Mouse (Mus musculus) limb, embryonic 12.5 days (tissue): ENCODE results near the gene Mdk. TPM values are rescaled to one million over a fixed set of nuclear protein-coding genes. Genes with fewer than 3 reads are reported as not detected.

Source experiments
- ATAC-seq: fragments of 200-750 bp; cut with Nextera tagmentation; 2 replicates; pipeline ENCODE4 v1.8.0; 2017; ENCODE audit warnings: low read depth, moderate TSS enrichment; ENCODE audit not compliant: insufficient number of reproducible peaks, insufficient read depth, low FRiP score, low TSS enrichment
- H3K27ac ChIP-seq: fragments of 300-500 bp; sonication (generic); 2 replicates; pipeline ENCODE4 v1.5.1; 2016; ENCODE audit warnings: mild to moderate bottlenecking, moderate library complexity
- H3K27me3 ChIP-seq: fragments of 300-500 bp; sonication (generic); 2 replicates; pipeline ENCODE4 v1.6.1; 2016; ENCODE audit warnings: mild to moderate bottlenecking, moderate library complexity
- H3K36me3 ChIP-seq: fragments of 300-500 bp; sonication (generic); 2 replicates; pipeline ENCODE4 v1.6.1; 2016; ENCODE audit warnings: mild to moderate bottlenecking, moderate library complexity
- H3K4me1 ChIP-seq: fragments of 300-500 bp; sonication (generic); replicated peaks from 2 replicates; pipeline ENCODE4 v1.6.1; 2016
- H3K4me2 ChIP-seq: fragments of 300-500 bp; sonication (generic); 2 replicates; pipeline ENCODE4 v1.6.1; 2016; ENCODE audit warnings: mild to moderate bottlenecking, moderate library complexity
- H3K4me3 ChIP-seq: fragments of 300-500 bp; sonication (generic); replicated peaks from 2 replicates; pipeline ENCODE4 v1.5.1; 2016; ENCODE audit warnings: mild to moderate bottlenecking
- H3K9ac ChIP-seq: fragments of 300-500 bp; sonication (generic); replicated peaks from 2 replicates; pipeline ENCODE4 v1.6.1; 2016; ENCODE audit warnings: mild to moderate bottlenecking, moderate library complexity
- H3K9me3 ChIP-seq: fragments of 300-500 bp; sonication (generic); 2 replicates; pipeline ENCODE4 v1.6.1; 2016; ENCODE audit warnings: mild to moderate bottlenecking, moderate library complexity
- WGBS: fragments of 180-500 bp; shearing (Covaris S2); methylation state at CpG from one replicate; pipeline ENCODE4 v1.1.7; 2016; 5-methylcytosine and 5-hydroxymethylcytosine counted together
- polyA plus RNA-seq: library from polyadenylated mRNA; unstranded; fragments of >200 nt; fragmentation: Nextera tagmentation; extraction: Ambion mirVana; gene quantifications from 2 replicates; pipeline ENCODE4 v1.2.1, GENCODE M21; 2016

Mdk gene
- polyA plus RNA-seq, 1 experiment from 2014 or later: 2,291 TPM

DNA sequence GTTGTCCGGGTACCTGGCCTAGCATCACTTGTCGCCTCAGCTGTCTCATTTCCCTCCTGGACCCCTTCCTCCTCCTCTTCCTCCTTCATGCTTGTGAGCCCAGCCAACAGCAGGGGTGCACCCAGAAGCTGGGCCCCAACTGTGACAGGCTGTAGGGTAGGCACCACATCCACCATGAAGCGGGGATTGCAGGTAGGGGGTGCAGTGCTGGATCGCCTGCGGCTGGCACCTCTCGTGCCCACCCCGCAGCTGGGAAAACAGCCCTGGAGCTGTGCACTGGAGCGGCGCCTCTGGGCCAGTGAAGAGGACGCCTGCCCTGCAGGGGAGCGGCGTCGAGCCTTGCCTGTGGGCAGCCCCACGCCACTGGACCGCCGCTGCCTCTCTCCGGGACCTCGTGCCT is 13.4 kb upstream of the Mdk start, which contains the start of gene Gm9821:
Gene Gm9821 (plus strand): TSS at position 221 of the 400 bp plus-strand sequence.
- Histone ChIP-seq H3K4me3 (no peak within 1 kb of the TSS), H3K27ac (peak within 1 kb of the TSS; percentile 23; the same call in 1 of the 2 replicates), H3K9ac (0 out of 2 replicates have a peak within 1 kb of the TSS, but pooled peaks have one; percentile 37), H3K4me1 (peaks cover 52% of the 10 kb centered on the region), H3K4me2 (no peak within 1 kb of the TSS), H3K9me3 (no peaks in the 10 kb centered on the region), H3K36me3 (peaks cover 23% of the 10 kb centered on the region), H3K27me3 (no peaks in the 10 kb centered on the region)
- no peak for ATAC-seq
- 91% methylated on average over 18 of the region's 18 CpGs for WGBS

DNA sequence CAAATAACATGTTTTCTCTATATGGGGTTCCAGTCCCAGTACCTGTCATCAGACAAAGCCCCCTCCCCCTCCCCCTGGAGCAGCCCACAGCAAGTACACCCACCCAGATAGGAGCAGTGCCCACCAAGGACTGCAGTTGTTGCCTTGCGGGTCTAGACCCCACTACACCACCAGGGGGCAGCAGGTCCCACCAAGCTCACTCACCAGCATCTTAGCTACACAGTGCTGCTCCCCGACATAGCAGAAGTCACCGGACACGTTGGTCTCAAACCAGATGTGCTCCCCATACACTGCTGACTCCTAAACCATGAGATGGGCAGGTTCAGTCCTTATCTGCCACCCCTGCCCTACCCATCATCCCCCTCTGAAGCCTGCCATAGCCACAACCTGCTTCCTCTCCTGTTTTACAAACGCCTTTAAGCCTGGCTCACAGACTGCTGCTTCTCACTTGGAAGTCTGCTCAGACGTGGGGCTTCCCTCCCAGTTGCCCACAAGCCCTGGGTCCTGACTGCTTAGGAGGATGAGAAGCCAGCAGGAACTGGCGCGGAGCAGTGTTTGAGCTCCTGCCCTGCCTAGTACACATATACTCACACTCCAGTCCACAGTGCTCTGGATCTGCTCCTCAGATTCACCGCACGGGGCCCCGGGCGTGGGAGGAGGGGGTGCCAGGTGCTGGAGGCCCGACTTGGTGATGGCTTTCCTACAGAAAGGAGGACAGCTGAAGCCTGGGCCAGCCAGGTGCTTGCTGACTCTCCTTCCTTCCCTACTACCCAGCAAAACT is 12.3 kb upstream of the Mdk start:
- H3K36me3 ChIP-seq: peaks cover 34% of the 10 kb centered on the region
- H3K4me2 ChIP-seq: no peak overlapping the region
- H3K9me3 ChIP-seq: no peaks in the 10 kb centered on the region
- no peaks in the 10 kb centered on the region for H3K27me3 ChIP-seq
- 44% methylated on average over 13 of the region's 13 CpGs for WGBS
- no peak overlapping the region for H3K4me3 ChIP-seq
- peaks cover 41% of the 10 kb centered on the region for H3K4me1 ChIP-seq
- no peak overlapping the region; the same call in 1 of the 2 replicates for H3K27ac ChIP-seq
- H3K9ac ChIP-seq: peak overlapping the region; percentile 37; the same call in 1 of the 2 replicates
- peak; percentile 71 for ATAC-seq

DNA sequence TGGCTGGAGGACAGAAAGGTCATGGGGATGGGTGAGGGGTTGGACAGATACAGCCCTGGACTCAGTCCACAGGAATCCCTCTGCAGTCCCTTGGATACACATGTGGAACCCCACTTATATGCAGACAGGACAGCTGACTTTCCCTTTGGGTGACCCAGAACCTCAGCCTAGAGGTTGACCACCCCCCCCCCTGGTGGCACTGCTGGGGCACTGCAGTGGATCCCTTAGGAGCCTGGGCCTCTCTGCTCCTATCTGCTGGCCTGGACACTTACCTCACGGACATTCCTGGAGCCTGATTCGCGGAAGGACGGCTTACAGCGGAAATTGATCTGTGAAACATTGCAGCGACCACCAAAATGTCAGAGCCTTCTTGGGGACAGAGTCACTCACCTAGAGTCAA is 10.3 kb upstream of the Mdk start:
- Histone ChIP-seq H3K4me2 (no peak overlapping the region), H3K4me1 (peaks cover 21% of the 10 kb centered on the region), H3K9ac (no peak overlapping the region), H3K27me3 (no peaks in the 10 kb centered on the region), H3K9me3 (no peaks in the 10 kb centered on the region), H3K27ac (no peak overlapping the region), H3K4me3 (no peak overlapping the region), H3K36me3 (peaks cover 54% of the 10 kb centered on the region)
- 79% methylated on average over 6 of the region's 6 CpGs for WGBS
- ATAC-seq: no peak

DNA sequence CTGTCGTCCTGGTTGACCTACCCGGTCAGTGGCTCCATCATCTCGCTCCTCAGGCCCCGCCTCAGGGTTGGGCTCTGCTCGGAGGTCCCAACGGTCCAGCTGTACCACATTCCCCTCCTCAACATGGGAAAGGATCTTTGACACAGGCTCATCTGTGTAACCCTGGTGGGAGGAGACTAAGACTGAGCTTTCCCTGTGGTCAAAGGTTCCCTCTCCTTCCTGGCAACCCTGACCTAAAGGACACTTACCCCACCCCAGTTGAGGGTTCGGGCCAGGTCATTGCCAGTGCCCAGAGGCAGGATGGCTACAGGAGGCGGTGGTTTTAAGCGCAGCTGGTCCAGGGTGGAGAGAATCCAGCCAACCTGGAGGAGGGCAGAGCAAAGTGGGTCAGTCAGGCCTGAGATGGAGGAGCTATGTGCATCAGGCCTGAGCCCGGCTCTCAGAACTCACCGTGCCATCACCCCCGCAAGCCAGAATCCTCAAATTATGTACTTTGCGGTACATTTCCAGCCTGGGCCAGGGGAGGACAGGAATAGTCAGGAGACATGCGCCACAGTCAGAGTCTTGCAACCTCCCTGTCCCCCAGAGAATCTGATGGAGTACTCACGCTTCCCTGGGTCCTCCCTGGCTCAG is 7.3 kb upstream of the Mdk start:
- H3K36me3 ChIP-seq: peaks cover 73% of the 10 kb centered on the region
- H3K4me2 ChIP-seq: no peak overlapping the region
- H3K9ac ChIP-seq: no peak overlapping the region
- WGBS: 81% methylated on average over 15 of the region's 15 CpGs
- peaks cover 5% of the 10 kb centered on the region for H3K4me1 ChIP-seq
- H3K9me3 ChIP-seq: no peaks in the 10 kb centered on the region
- no peak overlapping the region for H3K4me3 ChIP-seq
- H3K27me3 ChIP-seq: no peaks in the 10 kb centered on the region
- ATAC-seq: no peak
- no peak overlapping the region for H3K27ac ChIP-seq

DNA sequence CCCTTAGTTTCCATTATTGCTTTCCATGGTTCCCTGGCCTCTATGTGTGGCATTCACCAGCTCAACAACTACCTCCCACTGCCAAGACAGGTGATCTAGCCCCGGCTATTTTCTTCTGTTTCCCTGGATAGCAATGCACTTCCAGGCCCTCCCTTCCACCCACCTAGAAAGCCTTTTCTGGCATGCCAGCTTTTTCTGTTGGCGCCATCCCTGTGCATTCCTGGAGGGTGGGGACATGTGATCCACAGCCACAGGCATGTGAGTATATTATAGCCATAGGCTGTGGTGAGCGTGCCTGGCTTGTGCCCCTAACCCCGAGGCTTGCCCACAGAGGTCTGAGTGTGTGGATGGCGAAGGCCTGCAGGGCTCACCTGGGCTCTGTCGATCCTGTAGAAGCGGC is 4.1 kb upstream of the Mdk start:
- Histone ChIP-seq H3K27me3 (no peaks in the 10 kb centered on the region), H3K9me3 (no peaks in the 10 kb centered on the region), H3K36me3 (peaks cover 69% of the 10 kb centered on the region), H3K4me2 (no peak overlapping the region), H3K27ac (no peak overlapping the region), H3K4me1 (peaks cover 25% of the 10 kb centered on the region), H3K4me3 (no peak overlapping the region), H3K9ac (no peak overlapping the region)
- WGBS: 90% methylated on average over 7 of the region's 7 CpGs
- no peak for ATAC-seq

DNA sequence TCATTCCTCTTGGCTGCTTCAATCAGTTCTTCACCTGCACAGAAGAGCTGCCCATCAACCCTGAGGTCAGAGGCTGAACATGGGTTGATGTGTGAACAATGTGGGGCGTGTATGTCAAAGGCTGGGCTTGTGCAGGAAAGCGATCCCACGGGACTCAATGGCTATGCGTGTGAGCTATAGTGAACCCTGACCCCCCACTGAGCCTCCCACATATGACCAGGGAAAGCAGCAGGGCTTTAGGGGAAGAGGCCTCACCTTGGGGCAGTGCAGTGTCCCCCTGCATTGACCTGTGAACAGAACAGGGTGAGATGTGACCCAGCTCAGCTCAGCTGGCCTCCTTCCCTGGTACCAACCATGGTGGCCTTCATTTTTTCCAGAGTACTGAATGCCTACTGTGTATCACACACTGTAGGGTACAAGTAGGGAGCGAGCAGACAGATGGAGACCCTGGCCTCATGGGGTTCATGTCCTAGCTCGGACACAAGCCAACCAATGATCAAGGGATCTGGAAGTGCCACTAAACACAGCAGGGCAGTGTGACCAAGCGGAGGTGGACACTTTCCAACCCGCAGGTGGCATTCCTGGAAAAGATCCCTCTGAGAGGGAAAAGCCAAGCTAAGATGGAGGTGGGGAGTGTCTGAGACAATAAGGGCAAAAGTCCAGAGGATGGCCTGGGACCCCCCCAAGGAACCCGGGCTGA is 2.9 kb upstream of the Mdk start:
- peaks cover 25% of the 10 kb centered on the region for H3K4me1 ChIP-seq
- H3K4me2 ChIP-seq: no peak overlapping the region
- no peaks in the 10 kb centered on the region for H3K27me3 ChIP-seq
- H3K27ac ChIP-seq: 0 out of 2 replicates have a peak overlapping the region, but pooled peaks have one; percentile 99
- H3K9me3 ChIP-seq: no peaks in the 10 kb centered on the region
- H3K4me3 ChIP-seq: no peak overlapping the region
- WGBS: 89% methylated on average over 9 of the region's 9 CpGs
- no peak overlapping the region for H3K9ac ChIP-seq
- peaks cover 60% of the 10 kb centered on the region for H3K36me3 ChIP-seq
- ATAC-seq: no peak

DNA sequence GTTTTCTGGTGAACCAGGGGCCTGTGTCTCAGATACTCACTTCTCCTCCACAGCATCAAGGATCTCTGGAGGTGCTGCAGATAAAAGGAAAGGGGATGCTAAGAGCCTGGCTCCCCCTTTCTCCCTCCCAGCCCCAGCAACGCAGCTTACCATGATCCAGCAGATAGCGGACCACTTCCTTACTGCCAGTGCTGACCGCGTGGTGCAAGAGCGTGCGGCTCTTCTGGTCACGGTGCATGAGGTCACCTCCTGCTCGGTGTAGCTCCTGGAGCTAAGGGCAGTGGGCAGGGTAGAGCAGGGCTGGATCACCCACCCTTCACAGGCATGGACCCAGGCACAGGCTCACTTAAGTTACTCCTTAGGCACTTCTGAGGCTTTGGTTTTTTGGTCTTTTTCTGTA is 1.9 kb upstream of the Mdk start:
- Histone ChIP-seq H3K4me1 (peaks cover 34% of the 10 kb centered on the region), H3K36me3 (peaks cover 59% of the 10 kb centered on the region), H3K4me3 (no peak overlapping the region), H3K9me3 (no peaks in the 10 kb centered on the region), H3K4me2 (0 out of 2 replicates have a peak overlapping the region, but pooled peaks have one; percentile 23), H3K27ac (peak overlapping the region; percentile 99), H3K9ac (0 out of 2 replicates have a peak overlapping the region, but pooled peaks have one; percentile 23), H3K27me3 (no peaks in the 10 kb centered on the region)
- ATAC-seq: no peak
- 45% methylated on average over 8 of the region's 8 CpGs for WGBS

DNA sequence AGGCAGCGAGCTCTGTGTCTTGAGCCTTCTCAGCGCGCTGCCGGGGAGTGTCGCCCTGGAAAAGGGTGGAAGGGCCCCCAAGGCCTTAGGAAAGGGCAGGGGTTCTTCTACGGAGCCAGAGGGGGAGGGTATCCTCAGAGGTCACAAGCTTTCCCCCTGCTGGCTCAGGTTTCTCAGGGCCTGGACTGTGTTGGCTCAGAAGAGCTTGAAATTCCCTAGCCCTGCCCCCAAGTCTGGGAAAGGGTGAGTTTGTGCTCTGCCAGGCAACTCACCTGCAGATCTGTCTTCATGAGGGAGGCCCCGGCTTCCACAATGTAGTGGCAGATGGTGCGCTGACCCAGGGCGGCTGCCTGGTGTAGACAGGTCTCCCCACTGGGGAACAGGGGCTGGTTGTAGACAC is 1.4 kb upstream of the Mdk start:
- WGBS: 12% methylated on average over 9 of the region's 9 CpGs
- no peak overlapping the region for H3K4me3 ChIP-seq
- H3K27me3 ChIP-seq: no peaks in the 10 kb centered on the region
- 0 out of 2 replicates have a peak overlapping the region, but pooled peaks have one; percentile 51 for H3K9ac ChIP-seq
- no peak for ATAC-seq
- peak overlapping the region; percentile 23; the same call in 1 of the 2 replicates for H3K4me2 ChIP-seq
- peaks cover 59% of the 10 kb centered on the region for H3K36me3 ChIP-seq
- H3K27ac ChIP-seq: peak overlapping the region; percentile 99
- no peaks in the 10 kb centered on the region for H3K9me3 ChIP-seq
- peaks cover 39% of the 10 kb centered on the region for H3K4me1 ChIP-seq

DNA sequence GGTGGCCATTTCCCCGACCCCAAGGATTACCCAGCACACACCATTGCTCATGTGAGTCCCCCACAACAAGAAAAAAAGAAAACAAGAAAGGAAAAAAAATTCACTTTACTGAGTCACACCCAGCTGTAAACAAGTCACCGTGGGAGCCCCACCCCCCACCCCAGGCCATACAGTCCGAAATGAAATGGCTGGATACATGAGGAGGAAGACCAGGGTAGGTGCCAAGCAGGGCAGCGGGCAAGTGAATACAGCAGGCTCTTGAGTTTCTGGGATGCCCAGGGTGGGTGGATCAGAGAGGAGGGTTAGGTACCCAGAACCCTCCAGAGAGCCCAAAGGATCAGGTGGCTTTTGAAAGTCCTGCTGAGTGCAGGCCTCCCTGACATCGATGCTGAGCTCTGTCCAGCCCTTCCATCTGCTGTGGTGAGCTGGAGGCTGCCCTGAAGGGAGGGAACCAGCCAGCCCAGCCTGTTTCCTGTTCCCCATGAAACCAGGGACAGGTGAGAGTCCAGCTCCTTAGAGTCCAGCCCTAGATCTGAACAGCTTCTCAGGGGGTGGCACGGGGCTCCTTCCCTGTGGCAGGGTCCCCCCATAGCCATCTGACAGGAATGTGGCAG is 747 bp upstream of the Mdk start:
- peak overlapping the region; percentile 83 for H3K4me2 ChIP-seq
- peak overlapping the region; percentile 99 for H3K27ac ChIP-seq
- H3K4me1 ChIP-seq: peaks cover 46% of the 10 kb centered on the region
- no peaks in the 10 kb centered on the region for H3K9me3 ChIP-seq
- H3K27me3 ChIP-seq: no peaks in the 10 kb centered on the region
- no peak for ATAC-seq
- peak overlapping the region; percentile 51 for H3K9ac ChIP-seq
- 10% methylated on average over 6 of the region's 6 CpGs for WGBS
- H3K36me3 ChIP-seq: peaks cover 57% of the 10 kb centered on the region
- H3K4me3 ChIP-seq: peak overlapping the region; percentile 80

DNA sequence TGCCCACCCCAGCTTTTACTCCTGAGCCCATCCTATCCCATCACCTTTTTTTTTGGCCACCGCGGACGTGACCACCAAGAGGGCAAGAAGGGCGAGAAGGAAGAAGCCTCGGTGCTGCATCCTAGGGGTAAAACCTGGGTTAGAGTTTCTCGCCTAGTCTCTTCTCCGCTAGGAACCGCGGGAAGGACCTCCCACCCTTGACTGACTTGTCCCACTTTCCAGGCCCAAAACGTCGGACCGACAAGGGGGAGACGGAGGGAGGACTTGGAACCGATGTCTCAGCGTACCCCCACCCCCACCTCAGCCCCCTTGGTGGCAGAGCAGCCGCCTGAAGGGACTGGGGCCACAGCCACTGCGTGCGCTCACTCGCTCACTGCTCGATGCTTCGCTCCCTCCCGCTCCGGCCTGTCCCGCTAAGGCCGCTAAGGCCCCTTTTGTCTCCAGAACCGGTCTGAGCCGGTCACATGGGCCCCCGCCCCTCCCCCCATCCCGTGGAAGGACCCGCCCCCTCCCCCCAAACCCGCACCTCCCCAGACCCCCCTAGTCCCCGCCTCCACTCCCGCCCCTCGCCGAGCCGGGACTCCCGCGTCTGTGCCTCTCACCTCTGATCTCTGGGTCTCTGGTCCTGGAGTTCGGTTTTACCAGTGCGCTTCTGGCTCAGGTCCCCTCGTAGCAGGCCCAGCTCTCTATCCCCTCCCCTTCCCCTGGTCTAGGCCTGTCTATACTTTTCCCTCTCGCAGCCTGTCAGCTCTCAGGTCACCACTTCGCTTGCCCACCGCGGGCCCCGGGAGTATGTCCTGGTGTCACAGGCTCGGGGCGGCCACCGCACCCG is 553 bp downstream of the Mdk start:
- peaks cover 44% of the 10 kb centered on the region for H3K36me3 ChIP-seq
- H3K27ac ChIP-seq: peak overlapping the region; percentile 99
- 2% methylated on average over 47 of the region's 50 CpGs for whole genome bisulfite sequencing
- H3K4me3 ChIP-seq: peak overlapping the region; percentile 80
- peak overlapping the region; percentile 83 for H3K4me2 ChIP-seq
- H3K4me1 ChIP-seq: peaks cover 47% of the 10 kb centered on the region
- ATAC-seq: peak; percentile 79
- no peaks in the 10 kb centered on the region for H3K9me3 ChIP-seq
- H3K27me3 ChIP-seq: no peaks in the 10 kb centered on the region
- H3K9ac ChIP-seq: peak overlapping the region; percentile 99
